In the genomic region with DNA sequence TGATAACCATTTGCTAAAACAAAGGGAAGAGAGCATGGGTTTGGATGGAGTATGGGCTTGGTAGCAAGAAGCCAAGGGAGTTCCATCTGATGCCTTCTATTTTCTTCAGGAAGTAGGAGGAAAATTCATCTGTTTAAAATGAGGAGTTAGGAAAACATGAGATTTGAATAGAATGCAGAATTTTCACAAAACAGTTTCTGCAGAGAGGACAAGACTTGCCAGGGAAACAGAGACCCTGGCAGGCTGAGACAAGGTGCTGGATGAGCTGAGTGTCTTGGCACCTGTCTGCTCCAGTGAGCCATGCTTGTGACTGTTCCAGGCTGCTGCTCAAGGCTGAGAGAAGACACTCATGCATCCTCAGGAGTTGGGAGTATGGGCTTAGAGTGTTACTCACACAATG, we compare ENCODE assay signal across 11 mouse cellular contexts.
"Had no signal": no experiment of that assay in that cellular context is flagged by ENCODE, and none has a peak within 500 bp of the region (broad histone marks: within the 10 kb centered on the region; RNA-seq: fewer than 3 reads in every experiment).

No protein-coding gene starts in this region.

- DNase-seq: kidney, adult 2 months; kidney, postnatal 36 days; lung, adult 18-20 months; retina, postnatal 1 day; thymus, postnatal 36 days had no signal

- H3K4me1 ChIP-seq: limb, embryonic 13.5 days; midbrain, embryonic 12.5 days; stomach, embryonic 15.5 days had no signal

- H3K27ac ChIP-seq: kidney, postnatal 0 days; limb, embryonic 13.5 days; liver, embryonic 14.5 days; midbrain, embryonic 12.5 days; neural tube, embryonic 13.5 days; stomach, embryonic 15.5 days had no signal

- H3K4me3 ChIP-seq: limb, embryonic 13.5 days; midbrain, embryonic 12.5 days; neural tube, embryonic 13.5 days; stomach, embryonic 15.5 days had no signal
